ENCODE assay signal across 9 mouse cellular contexts in genomic region chr4:82536435-82537278, GRCm38 (mm10).
DNase-seq lines count a peak whose midpoint lies in the region; ATAC-seq lines count a peak whose summit lies in the region.
"Had no signal": no experiment of that assay in that cellular context is flagged by ENCODE, and none has a peak within 500 bp of the region (broad histone marks: within the 10 kb centered on the region; RNA-seq: fewer than 3 reads in every experiment).

No protein-coding gene starts in this region.

- ATAC-seq in forebrain, embryonic 13.5 days, result no peak
- no peak for ATAC-seq in intestine, embryonic 14.5 days (replicated peaks; ENCODE audit: low FRiP score, low TSS enrichment, low read depth)
- no peak for ATAC-seq in midbrain, embryonic 11.5 days (ENCODE audit: low FRiP score)
- ATAC-seq in erythroid progenitor cell, adult 5-6 weeks (replicated peaks; ENCODE audit: low FRiP score, poor library complexity, severe bottlenecking), result no peak

- intact Hi-C loops in gastrocnemius, postnatal 14 days (cut with DNase I; ENCODE audit: low total_unique reads), result no loop called here

- H3K27ac ChIP-seq in forebrain, embryonic 13.5 days, result peak overlapping the region; percentile 98
- no peak overlapping the region for H3K27ac ChIP-seq in intestine, embryonic 14.5 days (ENCODE audit: low read depth)
- no peak overlapping the region for H3K27ac ChIP-seq in midbrain, embryonic 11.5 days (ENCODE audit: low read depth, low read length)

- DNase-seq in gastrocnemius, adult 18-20 months (ENCODE audit: low spot score), result peak; percentile 32
- no peak for DNase-seq in gastrocnemius, postnatal 14 days
- DNase-seq in ZHBTc4 (ENCODE audit: low read depth, low spot score), result peak; percentile 41
- peak; percentile 74 for DNase-seq in intestine, embryonic 14.5 days (ENCODE audit: low spot score)
- peak; percentile 96 for DNase-seq in midbrain, embryonic 11.5 days (ENCODE audit: low spot score, missing footprints)
- DNase-seq in urinary bladder, postnatal 14 days (ENCODE audit: low spot score), result no peak

- WGBS in forebrain, embryonic 13.5 days, result 8% methylated on average over 36 of the region's 36 CpGs
- 18% methylated on average over 36 of the region's 36 CpGs for WGBS in intestine, embryonic 14.5 days
- 1% methylated on average over 36 of the region's 36 CpGs for WGBS in midbrain, embryonic 11.5 days

- H3K4me3 ChIP-seq in forebrain, embryonic 13.5 days, result peak overlapping the region; percentile 40
- peak overlapping the region; percentile 41 for H3K4me3 ChIP-seq in intestine, embryonic 14.5 days (ENCODE audit: low read depth, low read length)
- H3K4me3 ChIP-seq in midbrain, embryonic 11.5 days (ENCODE audit: low read depth, low read length), result peak overlapping the region; percentile 25
- H3K4me3 ChIP-seq: erythroblast, embryonic 14.5 days had no signal

- H3K4me2 ChIP-seq in forebrain, embryonic 13.5 days, result peak overlapping the region; percentile 83
- H3K4me2 ChIP-seq in intestine, embryonic 14.5 days (ENCODE audit: low read length), result peak overlapping the region; percentile 74
- H3K4me2 ChIP-seq in midbrain, embryonic 11.5 days, result peak overlapping the region; percentile 67

- H3K27me3 ChIP-seq in forebrain, embryonic 13.5 days, result peaks cover 35% of the 10 kb centered on the region
- peaks cover 30% of the 10 kb centered on the region for H3K27me3 ChIP-seq in intestine, embryonic 14.5 days (replicated peaks; ENCODE audit: control insufficient read depth, insufficient read depth, low read length)
- peaks cover 47% of the 10 kb centered on the region for H3K27me3 ChIP-seq in midbrain, embryonic 11.5 days (ENCODE audit: control insufficient read depth, insufficient read depth, low read length)

- peak overlapping the region; percentile 78 for H3K9ac ChIP-seq in forebrain, embryonic 13.5 days
- peak overlapping the region; percentile 43 for H3K9ac ChIP-seq in intestine, embryonic 14.5 days (ENCODE audit: low read length)
- peak overlapping the region; percentile 55 for H3K9ac ChIP-seq in midbrain, embryonic 11.5 days (ENCODE audit: low read length)

- no peaks in the 10 kb centered on the region for H3K9me3 ChIP-seq in forebrain, embryonic 13.5 days (replicated peaks)
- no peaks in the 10 kb centered on the region for H3K9me3 ChIP-seq in intestine, embryonic 14.5 days (ENCODE audit: control insufficient read depth, low read length)
- no peaks in the 10 kb centered on the region for H3K9me3 ChIP-seq in midbrain, embryonic 11.5 days (ENCODE audit: control insufficient read depth, low read length)

- no peaks in the 10 kb centered on the region for H3K36me3 ChIP-seq in forebrain, embryonic 13.5 days (ENCODE audit: poor library complexity, severe bottlenecking)
- no peaks in the 10 kb centered on the region for H3K36me3 ChIP-seq in intestine, embryonic 14.5 days (ENCODE audit: control insufficient read depth, insufficient read depth, low read length)
- no peaks in the 10 kb centered on the region for H3K36me3 ChIP-seq in midbrain, embryonic 11.5 days (ENCODE audit: control insufficient read depth, insufficient read depth, low read length)

- peaks cover 86% of the 10 kb centered on the region for H3K4me1 ChIP-seq in forebrain, embryonic 13.5 days
- peaks cover 24% of the 10 kb centered on the region for H3K4me1 ChIP-seq in intestine, embryonic 14.5 days (replicated peaks; ENCODE audit: control insufficient read depth, insufficient read depth, low read length)
- peaks cover 34% of the 10 kb centered on the region for H3K4me1 ChIP-seq in midbrain, embryonic 11.5 days (ENCODE audit: control insufficient read depth, insufficient read depth, low read length)

Comparison
In these comparisons a context has a peak if more than half of its experiments do, and no peak if none do; other contexts are left out.
1. DNase-seq: peak in gastrocnemius, adult 18-20 months (single experiment), ZHBTc4 (single experiment), intestine, embryonic 14.5 days (single experiment) and midbrain, embryonic 11.5 days (single experiment); none in gastrocnemius, postnatal 14 days (single experiment) and urinary bladder, postnatal 14 days (single experiment).
2. Peak in every context shown above with its lines, with median percentiles within 50 percentile points of each other: H3K4me2 ChIP-seq, H3K4me3 ChIP-seq and H3K9ac ChIP-seq.